Mouse (Mus musculus) MEL (cell line): ENCODE results near the gene Gstk1. TPM values are rescaled to one million over a fixed set of nuclear protein-coding genes. Genes with fewer than 3 reads are reported as not detected.

Experiments used
- DNase-seq: peaks from one replicate; pipeline ENCODE4 v3.0.0; 2011; ENCODE audit warnings: low read depth, low spot score
- H3K27ac ChIP-seq: 2 replicates; pipeline ENCODE4 v1.5.1; 2012; ENCODE audit warnings: low read depth, mild to moderate bottlenecking, control low read depth, low read length, moderate library complexity; ENCODE audit not compliant: control insufficient read depth
- H3K27me3 ChIP-seq, 2 experiments: fragments of 150-350 bp in 1 of 2; sonication (generic) in 1 of 2; 2 replicates each; pipeline ENCODE4 v1.6.1; 2012; ENCODE audit warnings: low read length in 2 of 2, mild to moderate bottlenecking in 2 of 2, improper control_type of control experiment in 1 of 2, moderate library complexity in 1 of 2; ENCODE audit not compliant: insufficient read depth in 2 of 2, control insufficient read depth in 1 of 2
- H3K36me3 ChIP-seq, 2 experiments: 2 replicates each; pipeline ENCODE4 v1.6.1; 2012 to 2014; ENCODE audit warnings: low read length in 2 of 2, improper control_type of control experiment in 1 of 2, inconsistent platforms in 1 of 2, mild to moderate bottlenecking in 1 of 2; ENCODE audit not compliant: insufficient read depth in 2 of 2, control insufficient read depth in 1 of 2
- H3K4me1 ChIP-seq, 2 experiments: fragments of 150-350 bp in 1 of 2; sonication (generic) in 1 of 2; 2 replicates each; pipeline ENCODE4 v1.6.1; 2012; ENCODE audit warnings: low read length in 2 of 2, improper control_type of control experiment in 1 of 2, mild to moderate bottlenecking in 1 of 2; ENCODE audit not compliant: insufficient read depth in 2 of 2, control insufficient read depth in 1 of 2
- H3K4me3 ChIP-seq, 2 experiments: fragments of 150-350 bp in 1 of 2; sonication (generic) in 1 of 2; 2 replicates each; pipeline ENCODE4 v1.5.1; 2012; ENCODE audit warnings: low read depth in 2 of 2, low read length in 2 of 2, mild to moderate bottlenecking in 2 of 2, moderate library complexity in 2 of 2, control low read depth in 1 of 2, improper control_type of control experiment in 1 of 2; ENCODE audit not compliant: control insufficient read depth in 1 of 2, insufficient read depth in 1 of 2
- H3K79me2 ChIP-seq: 2 replicates; pipeline ENCODE4 v1.6.1; 2012; ENCODE audit warnings: mild to moderate bottlenecking, low read length, moderate library complexity; ENCODE audit not compliant: control insufficient read depth, poor library complexity, insufficient read depth
- H3K9ac ChIP-seq: 2 replicates; pipeline ENCODE4 v1.6.1; 2012; ENCODE audit warnings: low read depth, mild to moderate bottlenecking, control low read depth, low read length, moderate library complexity; ENCODE audit not compliant: control insufficient read depth, poor library complexity, severe bottlenecking
- H3K9me3 ChIP-seq: fragments of 150-350 bp; sonication (generic); replicated peaks from 2 replicates; pipeline ENCODE4 v1.6.1; 2012; ENCODE audit warnings: mild to moderate bottlenecking, low read length, improper control_type of control experiment, moderate library complexity; ENCODE audit not compliant: insufficient read depth
- BHLHE40 ChIP-seq: IDR thresholded peaks from 2 replicates; pipeline ENCODE4 v1.6.1; 2012; ENCODE audit warnings: low read depth, mild to moderate bottlenecking, inconsistent platforms, low read length, improper control_type of control experiment, borderline replicate concordance
- CHD1 ChIP-seq: IDR thresholded peaks from 2 replicates; pipeline ENCODE4 v1.6.1; 2012; ENCODE audit warnings: low read depth, mild to moderate bottlenecking, inconsistent platforms, low read length, improper control_type of control experiment
- CTCF ChIP-seq, 3 experiments: IDR thresholded peaks in 2 of 3; conservative IDR thresholded peaks in 1 of 3; 2 replicates each; pipeline ENCODE4 v1.5.1; 2011 to 2012; ENCODE audit warnings: low read length in 3 of 3, low read depth in 2 of 3, mild to moderate bottlenecking in 2 of 3, improper control_type of control experiment in 1 of 3, inconsistent platforms in 1 of 3, mixed read lengths in 1 of 3, moderate library complexity in 1 of 3; ENCODE audit not compliant: control insufficient read depth in 1 of 3, insufficient read depth in 1 of 3, poor library complexity in 1 of 3, severe bottlenecking in 1 of 3
- E2F4 ChIP-seq: IDR thresholded peaks from 2 replicates; pipeline ENCODE4 v1.6.1; 2011; ENCODE audit warnings: low read depth, low read length, improper control_type of control experiment, borderline replicate concordance
- ELF1 ChIP-seq: IDR thresholded peaks from 2 replicates; pipeline ENCODE4 v1.6.1; 2014; ENCODE audit warnings: low read depth, mild to moderate bottlenecking, inconsistent platforms, low read length, improper control_type of control experiment, moderate library complexity
- EP300 ChIP-seq, 2 experiments: IDR thresholded peaks; 2 replicates each; pipeline ENCODE4 v1.6.1; 2011; ENCODE audit warnings: improper control_type of control experiment in 2 of 2, low read length in 2 of 2, low read depth in 1 of 2, mild to moderate bottlenecking in 1 of 2
- ETS1 ChIP-seq: IDR thresholded peaks from 2 replicates; pipeline ENCODE4 v1.6.1; 2012; ENCODE audit warnings: low read depth, mild to moderate bottlenecking, inconsistent platforms, low read length, improper control_type of control experiment, moderate library complexity
- HCFC1 ChIP-seq: IDR thresholded peaks from 2 replicates; pipeline ENCODE4 v1.6.1; 2012; ENCODE audit warnings: low read depth, mild to moderate bottlenecking, inconsistent platforms, low read length, improper control_type of control experiment, moderate library complexity
- JUND ChIP-seq: IDR thresholded peaks from 2 replicates; pipeline ENCODE4 v1.6.1; 2011; ENCODE audit warnings: low read depth, mild to moderate bottlenecking, improper control_type of control experiment, low read length
- KAT2A ChIP-seq: conservative IDR thresholded peaks from 2 replicates; pipeline ENCODE4 v1.6.1; 2012; ENCODE audit warnings: low read depth, low read length, improper control_type of control experiment, inconsistent platforms
- MAFK ChIP-seq: IDR thresholded peaks from 2 replicates; pipeline ENCODE4 v1.6.1; 2011; ENCODE audit warnings: low read depth, mild to moderate bottlenecking, low read length, improper control_type of control experiment, borderline replicate concordance
- MYB ChIP-seq: IDR thresholded peaks from 2 replicates; pipeline ENCODE4 v1.6.1; 2011; ENCODE audit warnings: mild to moderate bottlenecking, low read depth, low read length, improper control_type of control experiment
- MYC ChIP-seq: IDR thresholded peaks from 2 replicates; pipeline ENCODE4 v1.6.1; 2011; ENCODE audit warnings: low read depth, mild to moderate bottlenecking, low read length, improper control_type of control experiment, moderate library complexity
- NELFE ChIP-seq: IDR thresholded peaks from 2 replicates; pipeline ENCODE4 v1.6.1; 2011; ENCODE audit warnings: low read depth, low read length, improper control_type of control experiment
- POLR2AphosphoS2 ChIP-seq: IDR thresholded peaks from 2 replicates; pipeline ENCODE4 v1.6.1; 2011; ENCODE audit warnings: low read length, improper control_type of control experiment
- POLR2AphosphoS5 ChIP-seq: IDR thresholded peaks from 2 replicates; pipeline ENCODE4 v1.6.1; 2012; ENCODE audit warnings: low read depth, borderline replicate concordance, mild to moderate bottlenecking, inconsistent platforms, low read length, moderate library complexity, mixed read lengths
- RCOR1 ChIP-seq: IDR thresholded peaks from 2 replicates; pipeline ENCODE4 v1.6.1; 2012; ENCODE audit warnings: low read depth, mild to moderate bottlenecking, inconsistent platforms, low read length, improper control_type of control experiment
- SMC3 ChIP-seq: IDR thresholded peaks from 2 replicates; pipeline ENCODE4 v1.6.1; 2011; ENCODE audit warnings: low read depth, low read length, improper control_type of control experiment
- USF2 ChIP-seq, 2 experiments: IDR thresholded peaks; 2 replicates each; pipeline ENCODE4 v1.6.1; 2011 to 2012; ENCODE audit warnings: improper control_type of control experiment in 2 of 2, low read length in 2 of 2, borderline replicate concordance in 1 of 2, inconsistent platforms in 1 of 2, low read depth in 1 of 2, mild to moderate bottlenecking in 1 of 2; ENCODE audit not compliant: insufficient read depth in 1 of 2
- ZMIZ1 ChIP-seq: IDR thresholded peaks from 2 replicates; pipeline ENCODE4 v1.6.1; 2012; ENCODE audit warnings: low read depth, mild to moderate bottlenecking, inconsistent platforms, low read length, improper control_type of control experiment, moderate library complexity
- polyA plus RNA-seq, 2 experiments: library from polyadenylated mRNA; stranded (reverse) in 1 of 2; unstranded in 1 of 2; fragments of >175 nt in 1 of 2; fragments of >200 nt in 1 of 2; gene quantifications; 2 replicates each; pipeline versions ENCODE4 v1.2.1 to v1.2.4; 2012; ENCODE audit warnings: low replicate concordance in 2 of 2, low read depth in 1 of 2; ENCODE audit not compliant: insufficient read length in 2 of 2, insufficient read depth in 1 of 2, missing spikeins in 1 of 2
- total RNA-seq: library from RNA; depleted of rRNA; stranded (reverse); fragments of 300-350 nt; gene quantifications from 2 replicates; pipeline ENCODE4 v1.2.3, GENCODE M21; 2012

The Gstk1 gene
- total and polyA plus RNA-seq, 3 experiments = 1.2 to 1.4 TPM; not detected in 1

- no peak overlapping the region for H3K27ac ChIP-seq
- DNase-seq = no peak
- H3K9me3 ChIP-seq = no peaks in the 10 kb centered on the region
- TF ChIP-seq NELFE = no peak
- TF ChIP-seq CHD1 = no peak
- no peak for TF ChIP-seq MYC
- no peak for TF ChIP-seq POLR2AphosphoS2
- TF ChIP-seq POLR2AphosphoS5 = no peak
- no peak for TF ChIP-seq ELF1
- TF ChIP-seq RCOR1 = no peak
- TF ChIP-seq HCFC1 = no peak
- TF ChIP-seq ETS1 = no peak
- TF ChIP-seq MYB = no peak
- TF ChIP-seq JUND = no peak
- TF ChIP-seq E2F4 = no peak
- no peak for TF ChIP-seq EP300 (IDR thresholded peaks at IDR 0.05; ENCODE audit: low read depth in 1 of 2, low read length in 2 of 2)
- no peak for TF ChIP-seq SMC3
- no peak for TF ChIP-seq CTCF (IDR thresholded peaks at IDR 0.05 in 2 of 3, conservative IDR thresholded peaks at IDR 0.05 in 1 of 3; ENCODE audit: control insufficient read depth in 1 of 3, insufficient read depth in 1 of 3, low read depth in 2 of 3, low read length in 3 of 3, poor library complexity in 1 of 3, severe bottlenecking in 1 of 3)
- no peak for TF ChIP-seq BHLHE40
- no peak for TF ChIP-seq ZMIZ1
- H3K9ac ChIP-seq = no peak overlapping the region
- no peaks in the 10 kb centered on the region; a peak in 4 of 4 replicates for H3K27me3 ChIP-seq
- H3K79me2 ChIP-seq = no peaks in the 10 kb centered on the region
- H3K4me1 ChIP-seq = no peaks in the 10 kb centered on the region; a peak in 1 of 4 replicates
- no peak overlapping the region for H3K4me3 ChIP-seq
- H3K36me3 ChIP-seq = no peaks in the 10 kb centered on the region
Measured at GRCm38 (mm10) chr6:42247981-42248380, 2.2 kb downstream of the Gstk1 start.

DNA sequence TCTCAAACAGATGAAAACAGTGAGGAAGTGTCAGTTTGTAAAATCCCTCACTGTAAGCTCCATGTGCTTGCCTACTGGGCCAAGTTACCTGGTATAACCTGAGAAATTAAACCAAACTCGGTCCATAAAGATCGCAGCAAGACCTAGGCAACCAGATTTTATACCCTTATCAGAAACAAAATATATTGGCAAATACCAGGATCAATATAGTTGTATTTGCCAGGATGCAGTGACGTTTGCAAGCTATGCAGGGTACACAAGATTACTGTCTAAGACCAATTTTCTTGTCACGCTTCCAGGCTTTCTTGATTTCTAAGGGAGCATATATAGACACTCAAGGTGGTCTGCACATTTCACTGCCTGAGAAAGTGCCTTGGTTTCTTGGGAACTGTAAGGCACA is 6.1 kb downstream of the Gstk1 start:
- Histone ChIP-seq H3K27ac (no peak overlapping the region), H3K27me3 (peaks cover 1 to 2% of the 10 kb centered on the region in 2 experiments), H3K9me3 (no peaks in the 10 kb centered on the region), H3K4me1 (no peaks in the 10 kb centered on the region), H3K4me3 (no peak overlapping the region), H3K9ac (no peak overlapping the region), H3K79me2 (no peaks in the 10 kb centered on the region), H3K36me3 (no peaks in the 10 kb centered on the region)
- TF ChIP-seq KAT2A = no peak
- TF ChIP-seq MAFK = no peak
- TF ChIP-seq POLR2AphosphoS5 = no peak
- no peak for TF ChIP-seq USF2 (IDR thresholded peaks at IDR 0.05; ENCODE audit: borderline replicate concordance in 1 of 2, insufficient read depth in 1 of 2, low read depth in 1 of 2, low read length in 2 of 2)
- no peak for DNase-seq
